Mouse (Mus musculus) limb, embryonic 10.5 days (tissue): ENCODE measurements around the gene Tspan14. TPM values are rescaled to one million over a fixed set of nuclear protein-coding genes. Genes with fewer than 3 reads are reported as not detected.
A peak's percentile ranks its signal among the peaks of the same experiment; 100 is the strongest.

Experiments used
- DNase-seq: peaks from one replicate; pipeline ENCODE4 v3.0.0-alpha.2; 2017; ENCODE audit warnings: low spot score
- H3K27ac ChIP-seq: fragments of 300-500 bp; sonication (generic); 2 replicates; pipeline ENCODE4 v1.5.1; 2016; ENCODE audit warnings: mild to moderate bottlenecking
- H3K27me3 ChIP-seq: fragments of 300-500 bp; sonication (generic); 2 replicates; pipeline ENCODE4 v1.6.1; 2016; ENCODE audit warnings: low read depth, mild to moderate bottlenecking; ENCODE audit not compliant: poor library complexity, severe bottlenecking
- H3K36me3 ChIP-seq: fragments of 300-500 bp; sonication (generic); 2 replicates; pipeline ENCODE4 v1.6.1; 2016; ENCODE audit warnings: mild to moderate bottlenecking, moderate library complexity
- H3K4me1 ChIP-seq: fragments of 300-500 bp; sonication (generic); 2 replicates; pipeline ENCODE4 v1.6.1; 2016
- H3K4me3 ChIP-seq: fragments of 300-500 bp; sonication (generic); 2 replicates; pipeline ENCODE4 v1.5.1; 2016; ENCODE audit warnings: mild to moderate bottlenecking, moderate library complexity
- H3K9me3 ChIP-seq: fragments of 300-500 bp; sonication (generic); replicated peaks from 2 replicates; pipeline ENCODE4 v1.6.1; 2016; ENCODE audit warnings: mild to moderate bottlenecking
- WGBS: fragments of 180-500 bp; shearing (Covaris S2); methylation state at CpG from one replicate; pipeline ENCODE4 v1.1.7; 2016; 5-methylcytosine and 5-hydroxymethylcytosine counted together
- polyA plus RNA-seq: library from polyadenylated mRNA; unstranded; fragments of >200 nt; fragmentation: Nextera tagmentation; extraction: Ambion mirVana; gene quantifications from 2 replicates; pipeline ENCODE4 v1.2.1, GENCODE M21; 2016

Tspan14 gene
- polyA plus RNA-seq, 1 experiment from 2014 or later, result 77.6 TPM

DNA sequence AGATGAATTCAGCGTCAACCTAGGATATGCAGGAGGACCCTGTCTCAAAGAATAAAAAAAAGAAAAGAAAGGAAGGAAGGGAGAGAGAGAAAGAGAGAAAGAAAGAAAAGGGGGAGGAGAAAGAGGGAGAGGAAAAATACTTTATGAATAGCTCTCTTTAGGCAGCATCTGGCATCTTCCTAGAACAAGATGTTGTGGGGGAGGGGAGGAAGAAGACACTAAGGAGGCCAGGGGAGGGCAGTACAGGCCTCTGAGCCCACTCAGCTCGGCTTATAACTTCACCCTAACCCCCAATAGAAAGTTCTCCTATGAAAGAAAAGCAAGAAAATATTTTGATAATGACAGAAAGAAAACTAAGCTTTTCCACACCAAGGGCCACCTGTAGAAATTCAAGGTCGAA is 9.0 kb downstream of the Tspan14 start:
- Histone ChIP-seq H3K36me3 (no peaks in the 10 kb centered on the region), H3K4me3 (no peak overlapping the region), H3K9me3 (no peaks in the 10 kb centered on the region), H3K27me3 (no peaks in the 10 kb centered on the region), H3K27ac (peak overlapping the region; percentile 57; the same call in 1 of the 2 replicates), H3K4me1 (peaks cover 77% of the 10 kb centered on the region)
- DNase-seq, result no peak
- 55% methylated on average over 3 of the region's 3 CpGs for WGBS

GRCm38 (mm10) chr14:40956252-40957146 is 10.1 kb downstream of the Tspan14 start:
- H3K4me3 ChIP-seq, result peak overlapping the region; percentile 15; the same call in 1 of the 2 replicates
- H3K4me1 ChIP-seq, result peaks cover 83% of the 10 kb centered on the region

DNA sequence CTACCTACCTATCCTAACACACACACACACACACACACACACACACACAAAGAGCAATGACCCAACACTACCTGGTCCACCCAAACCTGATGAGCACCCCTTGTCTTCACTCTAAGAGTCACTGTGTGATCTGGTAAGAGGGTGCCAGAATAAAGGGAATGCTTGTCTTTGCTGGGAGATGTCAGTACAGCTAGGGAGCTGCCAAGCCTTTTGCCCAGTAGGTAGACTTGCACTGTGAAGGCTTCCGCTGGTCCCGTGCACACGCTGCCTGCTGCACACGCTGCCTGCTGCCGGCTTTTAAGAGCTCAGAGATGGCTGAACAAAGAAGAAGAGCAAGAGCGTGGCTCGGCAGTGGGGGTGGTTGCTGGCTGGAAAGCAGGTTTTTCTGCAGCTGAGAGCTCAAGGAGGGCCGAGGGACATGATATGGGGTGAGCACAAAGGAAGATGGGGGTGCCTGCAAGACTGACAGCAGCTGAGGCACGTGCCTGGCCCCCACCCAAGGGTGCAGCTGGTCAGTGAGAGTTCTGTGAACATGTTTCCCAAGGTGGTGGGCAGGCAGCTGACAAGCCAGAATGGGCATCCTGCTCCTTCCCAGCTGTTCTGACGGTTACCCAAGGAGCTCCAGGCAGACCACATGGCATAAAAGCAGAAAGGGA is 10.9 kb downstream of the Tspan14 start:
- Histone ChIP-seq H3K27me3 (no peaks in the 10 kb centered on the region), H3K4me3 (peak overlapping the region; percentile 15; the same call in 1 of the 2 replicates), H3K36me3 (0 out of 2 replicates have a peak, but pooled peaks cover 5% of the 10 kb centered on the region), H3K9me3 (no peaks in the 10 kb centered on the region), H3K4me1 (peaks cover 84% of the 10 kb centered on the region), H3K27ac (peak overlapping the region; percentile 89)
- DNase-seq, result no peak
- 32% methylated on average over 10 of the region's 10 CpGs for WGBS

More at GRCm38 (mm10) chr14:40956252-40957146, 10.1 kb downstream of the Tspan14 start:
- H3K36me3 ChIP-seq, result 0 out of 2 replicates have a peak, but pooled peaks cover 3% of the 10 kb centered on the region
- H3K27me3 ChIP-seq, result no peaks in the 10 kb centered on the region
- DNase-seq, result peak; percentile 67
- H3K9me3 ChIP-seq, result no peaks in the 10 kb centered on the region
- 33% methylated on average over 13 of the region's 13 CpGs for WGBS
- H3K27ac ChIP-seq, result peak overlapping the region; percentile 89

DNA sequence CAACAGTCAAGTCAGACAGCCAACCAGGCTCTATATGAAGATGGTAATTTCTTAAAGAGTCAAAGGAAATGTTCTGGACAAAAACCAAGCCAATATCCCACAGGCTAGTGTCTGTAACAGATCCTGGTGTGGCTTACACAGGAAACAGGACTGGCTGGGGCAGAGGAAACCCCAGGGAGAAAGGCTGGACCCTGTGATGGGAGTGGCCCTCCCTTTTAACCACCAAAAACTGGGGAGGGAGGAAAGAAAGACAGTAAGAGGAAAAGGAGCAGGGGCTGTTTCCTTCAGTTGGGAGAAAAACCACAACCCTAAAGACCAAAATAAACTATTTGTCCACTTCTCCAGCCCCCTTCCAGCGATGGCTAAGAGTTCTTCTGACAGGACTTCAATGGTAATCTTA is 11.5 kb downstream of the Tspan14 start:
- 89% methylated on average over 1 of the region's 1 CpGs for WGBS
- DNase-seq, result no peak

GRCm38 (mm10) chr14:40953381-40953780 is 13.2 kb downstream of the Tspan14 start:
- no peak for DNase-seq
- H3K27me3 ChIP-seq, result no peaks in the 10 kb centered on the region
- peak overlapping the region; percentile 46; the same call in 1 of the 2 replicates for H3K27ac ChIP-seq
- WGBS, result 47% methylated on average over 5 of the region's 5 CpGs
- no peak overlapping the region for H3K4me3 ChIP-seq
- peaks cover 91% of the 10 kb centered on the region for H3K4me1 ChIP-seq
- 0 out of 2 replicates have a peak, but pooled peaks cover 12% of the 10 kb centered on the region for H3K36me3 ChIP-seq
- no peaks in the 10 kb centered on the region for H3K9me3 ChIP-seq

More for the DNA sequence above, 11.5 kb downstream of the Tspan14 start:
- H3K4me3 ChIP-seq, result no peak overlapping the region
- H3K36me3 ChIP-seq, result 0 out of 2 replicates have a peak, but pooled peaks cover 5% of the 10 kb centered on the region
- peaks cover 90% of the 10 kb centered on the region for H3K4me1 ChIP-seq
- no peaks in the 10 kb centered on the region for H3K9me3 ChIP-seq
- no peaks in the 10 kb centered on the region for H3K27me3 ChIP-seq
- H3K27ac ChIP-seq, result peak overlapping the region; percentile 89

GRCm38 (mm10) chr14:40952715-40953114 is 13.9 kb downstream of the Tspan14 start:
- peak; percentile 83 for DNase-seq
- peaks cover 88% of the 10 kb centered on the region for H3K4me1 ChIP-seq
- peaks cover 18% of the 10 kb centered on the region; the same call in 1 of the 2 replicates for H3K36me3 ChIP-seq
- 13% methylated on average over 2 of the region's 2 CpGs for WGBS
- no peak overlapping the region; the same call in 1 of the 2 replicates for H3K27ac ChIP-seq
- H3K27me3 ChIP-seq, result no peaks in the 10 kb centered on the region
- H3K9me3 ChIP-seq, result no peaks in the 10 kb centered on the region
- H3K4me3 ChIP-seq, result no peak overlapping the region

GRCm38 (mm10) chr14:40952301-40952700 is 14.3 kb downstream of the Tspan14 start:
- WGBS, result 56% methylated on average over 3 of the region's 3 CpGs
- Histone ChIP-seq H3K27me3 (no peaks in the 10 kb centered on the region), H3K9me3 (no peaks in the 10 kb centered on the region), H3K36me3 (peaks cover 20% of the 10 kb centered on the region; the same call in 1 of the 2 replicates), H3K4me1 (peaks cover 84% of the 10 kb centered on the region), H3K4me3 (no peak overlapping the region), H3K27ac (no peak overlapping the region)
- no peak for DNase-seq

GRCm38 (mm10) chr14:40949730-40950614 is 16.6 kb downstream of the Tspan14 start:
- no peaks in the 10 kb centered on the region for H3K27me3 ChIP-seq
- peaks cover 37% of the 10 kb centered on the region for H3K36me3 ChIP-seq
- WGBS, result 83% methylated on average over 7 of the region's 7 CpGs
- H3K4me3 ChIP-seq, result no peak overlapping the region
- H3K4me1 ChIP-seq, result peaks cover 61% of the 10 kb centered on the region
- H3K9me3 ChIP-seq, result no peaks in the 10 kb centered on the region
- H3K27ac ChIP-seq, result peak overlapping the region; percentile 25; the same call in 1 of the 2 replicates
- DNase-seq, result no peak

- H3K36me3 ChIP-seq, result peaks cover 40% of the 10 kb centered on the region
- no peak overlapping the region for H3K4me3 ChIP-seq
- H3K4me1 ChIP-seq, result peaks cover 52% of the 10 kb centered on the region
- no peaks in the 10 kb centered on the region for H3K9me3 ChIP-seq
- 63% methylated on average over 3 of the region's 3 CpGs for WGBS
- H3K27ac ChIP-seq, result no peak overlapping the region; the same call in 1 of the 2 replicates
- no peaks in the 10 kb centered on the region for H3K27me3 ChIP-seq
- DNase-seq, result no peak
Observed at GRCm38 (mm10) chr14:40949047-40949446, 17.6 kb downstream of the Tspan14 start.

DNA sequence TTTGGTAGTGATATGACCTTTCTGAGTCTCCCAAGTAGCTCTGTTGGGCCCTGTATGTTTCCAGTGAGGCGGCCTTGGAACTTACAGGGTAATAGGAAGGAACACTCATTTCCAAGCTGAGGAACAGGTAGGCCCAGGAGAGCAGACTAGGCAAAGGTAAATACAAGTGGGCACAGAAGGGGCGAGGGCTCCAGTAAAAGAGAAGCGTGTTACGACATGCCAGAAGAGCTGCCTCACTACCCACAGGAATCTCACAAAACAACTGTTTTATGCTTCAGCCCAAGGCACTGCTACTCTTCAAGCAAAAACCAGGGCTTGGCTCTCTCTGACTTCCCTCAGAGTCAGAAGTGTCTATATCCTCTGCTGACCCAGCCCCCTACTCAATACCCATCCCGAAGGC is 18.1 kb downstream of the Tspan14 start:
- Histone ChIP-seq H3K36me3 (peaks cover 40% of the 10 kb centered on the region), H3K9me3 (no peaks in the 10 kb centered on the region)
- DNase-seq, result no peak

GRCm38 (mm10) chr14:40947431-40948394 is 18.9 kb downstream of the Tspan14 start:
- DNase-seq, result no peak
- Histone ChIP-seq H3K4me3 (no peak overlapping the region), H3K27ac (0 out of 2 replicates have a peak overlapping the region, but pooled peaks have one; percentile 9), H3K36me3 (peaks cover 40% of the 10 kb centered on the region), H3K27me3 (no peaks in the 10 kb centered on the region), H3K9me3 (no peaks in the 10 kb centered on the region), H3K4me1 (peaks cover 39% of the 10 kb centered on the region)
- 79% methylated on average over 14 of the region's 14 CpGs for WGBS

More for the DNA sequence above, 18.1 kb downstream of the Tspan14 start:
- Histone ChIP-seq H3K4me1 (peaks cover 47% of the 10 kb centered on the region), H3K27me3 (no peaks in the 10 kb centered on the region), H3K4me3 (no peak overlapping the region), H3K27ac (peak overlapping the region; percentile 9; the same call in 1 of the 2 replicates)
- 74% methylated on average over 5 of the region's 5 CpGs for WGBS
